Mouse (Mus musculus) CH12.LX (cell line): ENCODE data around the gene Frk. TPM values are rescaled to one million over a fixed set of nuclear protein-coding genes. Genes with fewer than 3 reads are reported as not detected.

ENCODE experiments used
- DNase-seq: peaks from one replicate; pipeline ENCODE4 v3.0.0-alpha.2; 2013; ENCODE audit errors: extremely low read depth
- H3K27ac ChIP-seq: 2 replicates; pipeline ENCODE4 v1.5.1; 2012; ENCODE audit warnings: low read depth, mild to moderate bottlenecking, control low read depth, moderate library complexity; ENCODE audit not compliant: insufficient read depth
- H3K27me3 ChIP-seq: replicated peaks from 2 replicates; pipeline ENCODE3; 2012; ENCODE audit warnings: inconsistent platforms
- H3K36me3 ChIP-seq, 2 experiments: replicated peaks in 1 of 2; 2 replicates each; pipeline versions ENCODE3 to v1.6.1; 2012; ENCODE audit warnings: inconsistent platforms in 1 of 2, low read length in 1 of 2, mild to moderate bottlenecking in 1 of 2, mixed read lengths in 1 of 2, moderate library complexity in 1 of 2; ENCODE audit not compliant: control insufficient read depth in 1 of 2, insufficient read depth in 1 of 2
- H3K4me1 ChIP-seq, 2 experiments: 2 replicates each; pipeline ENCODE4 v1.6.1; 2012; ENCODE audit warnings: inconsistent platforms in 1 of 2, moderate library complexity in 1 of 2; ENCODE audit not compliant: insufficient read depth in 2 of 2, control insufficient read depth in 1 of 2
- H3K4me2 ChIP-seq: 2 replicates; pipeline ENCODE4 v1.6.1; 2012; ENCODE audit warnings: low read depth, mild to moderate bottlenecking, control low read depth; ENCODE audit not compliant: poor library complexity, insufficient read depth, severe bottlenecking
- H3K4me3 ChIP-seq, 3 experiments: fragments of 150-350 bp in 1 of 3; sonication (generic) in 1 of 3; replicated peaks in 1 of 3; 2 replicates each; pipeline versions ENCODE3 to v1.5.1; 2011 to 2012; ENCODE audit warnings: low read depth in 2 of 3, low read length in 2 of 3, mild to moderate bottlenecking in 2 of 3, moderate library complexity in 2 of 3, control low read depth in 1 of 3, improper control_type of control experiment in 1 of 3, inconsistent platforms in 1 of 3, mixed read lengths in 1 of 3; ENCODE audit not compliant: poor library complexity in 1 of 3
- H3K79me2 ChIP-seq: replicated peaks from 2 replicates; pipeline ENCODE4 v1.6.1; 2012; ENCODE audit warnings: mild to moderate bottlenecking, moderate library complexity; ENCODE audit not compliant: control insufficient read depth, poor library complexity, insufficient read depth, severe bottlenecking; ENCODE audit errors: extremely low read depth
- H3K9ac ChIP-seq: 2 replicates; pipeline ENCODE4 v1.6.1; 2012; ENCODE audit warnings: low read depth, mild to moderate bottlenecking, control low read depth, moderate library complexity; ENCODE audit not compliant: insufficient read depth
- H3K9me3 ChIP-seq: replicated peaks from 2 replicates; pipeline ENCODE3; 2012; ENCODE audit warnings: low read length, inconsistent platforms, mixed read lengths
- BHLHE40 ChIP-seq: IDR thresholded peaks from 2 replicates; pipeline ENCODE4 v1.6.1; 2011; ENCODE audit warnings: mild to moderate bottlenecking, low read depth, low read length, improper control_type of control experiment
- CHD1 ChIP-seq: IDR thresholded peaks from 2 replicates; pipeline ENCODE4 v1.6.1; 2012; ENCODE audit warnings: low read depth, low read length, improper control_type of control experiment, inconsistent platforms
- CHD2 ChIP-seq: IDR thresholded peaks from 2 replicates; pipeline ENCODE4 v1.6.1; 2011; ENCODE audit warnings: low read length, improper control_type of control experiment
- CTCF ChIP-seq, 2 experiments: IDR thresholded peaks in 1 of 2; conservative IDR thresholded peaks in 1 of 2; 2 replicates each; pipeline ENCODE4 v1.5.1; 2011 to 2012; ENCODE audit warnings: low read depth in 2 of 2, low read length in 2 of 2, improper control_type of control experiment in 1 of 2, inconsistent platforms in 1 of 2, mild to moderate bottlenecking in 1 of 2, moderate library complexity in 1 of 2
- E2F4 ChIP-seq: IDR thresholded peaks from 2 replicates; pipeline ENCODE4 v1.6.1; 2011; ENCODE audit warnings: low read depth, low read length, improper control_type of control experiment; ENCODE audit not compliant: insufficient replicate concordance
- ELF1 ChIP-seq: IDR thresholded peaks from 2 replicates; pipeline ENCODE4 v1.6.1; 2014; ENCODE audit warnings: low read depth, mild to moderate bottlenecking, inconsistent platforms, low read length, improper control_type of control experiment
- EP300 ChIP-seq: IDR thresholded peaks from 2 replicates; pipeline ENCODE4 v1.6.1; 2011; ENCODE audit warnings: low read length, improper control_type of control experiment
- GABPA ChIP-seq: IDR thresholded peaks from 2 replicates; pipeline ENCODE4 v1.6.1; 2012; ENCODE audit warnings: low read depth, low read length, improper control_type of control experiment, inconsistent platforms; ENCODE audit not compliant: insufficient replicate concordance
- IRF4 ChIP-seq: IDR thresholded peaks from 2 replicates; pipeline ENCODE4 v1.6.1; 2014; ENCODE audit warnings: low read depth, mild to moderate bottlenecking, inconsistent platforms, low read length, improper control_type of control experiment
- JUN ChIP-seq: IDR thresholded peaks from 2 replicates; pipeline ENCODE4 v1.6.1; 2011; ENCODE audit warnings: low read depth, mild to moderate bottlenecking, low read length, improper control_type of control experiment, moderate library complexity; ENCODE audit not compliant: insufficient read depth
- JUND ChIP-seq: conservative IDR thresholded peaks from 2 replicates; pipeline ENCODE4 v1.6.1; 2011; ENCODE audit warnings: low read depth, low read length, improper control_type of control experiment
- KAT2A ChIP-seq: IDR thresholded peaks from 2 replicates; pipeline ENCODE4 v1.6.1; 2012; ENCODE audit warnings: low read length, improper control_type of control experiment, inconsistent platforms; ENCODE audit not compliant: insufficient replicate concordance
- MAFK ChIP-seq: IDR thresholded peaks from 2 replicates; pipeline ENCODE4 v1.6.1; 2011; ENCODE audit warnings: low read length, improper control_type of control experiment; ENCODE audit not compliant: insufficient replicate concordance
- MAX ChIP-seq: IDR thresholded peaks from 2 replicates; pipeline ENCODE4 v1.6.1; 2011; ENCODE audit warnings: low read length, improper control_type of control experiment
- MAZ ChIP-seq: IDR thresholded peaks from 2 replicates; pipeline ENCODE4 v1.6.1; 2012; ENCODE audit warnings: low read depth, mild to moderate bottlenecking, inconsistent platforms, low read length, improper control_type of control experiment, moderate library complexity
- MYC ChIP-seq: IDR thresholded peaks from 2 replicates; pipeline ENCODE4 v1.6.1; 2011; ENCODE audit warnings: low read depth, mild to moderate bottlenecking, improper control_type of control experiment, low read length
- NELFE ChIP-seq: IDR thresholded peaks from 2 replicates; pipeline ENCODE4 v1.6.1; 2011; ENCODE audit warnings: low read depth, low read length, improper control_type of control experiment
- NRF1 ChIP-seq: IDR thresholded peaks from 2 replicates; pipeline ENCODE4 v1.6.1; 2014; ENCODE audit warnings: low read depth, mild to moderate bottlenecking, inconsistent platforms, low read length, improper control_type of control experiment, moderate library complexity
- POLR2A ChIP-seq: IDR thresholded peaks from 2 replicates; pipeline ENCODE4 v1.6.1; 2011; ENCODE audit warnings: low read depth, mild to moderate bottlenecking, improper control_type of control experiment, low read length
- POLR2AphosphoS2 ChIP-seq: IDR thresholded peaks from 2 replicates; pipeline ENCODE4 v1.6.1; 2011; ENCODE audit warnings: low read depth, low read length, improper control_type of control experiment
- RAD21 ChIP-seq: IDR thresholded peaks from 2 replicates; pipeline ENCODE4 v1.6.1; 2011; ENCODE audit warnings: low read depth, mild to moderate bottlenecking, low read length, improper control_type of control experiment, moderate library complexity
- SIN3A ChIP-seq: IDR thresholded peaks from 2 replicates; pipeline ENCODE4 v1.6.1; 2012; ENCODE audit warnings: low read length, improper control_type of control experiment, inconsistent platforms
- SMC3 ChIP-seq: IDR thresholded peaks from 2 replicates; pipeline ENCODE4 v1.6.1; 2011; ENCODE audit warnings: low read depth, low read length, improper control_type of control experiment
- TCF12 ChIP-seq: IDR thresholded peaks from 2 replicates; pipeline ENCODE4 v1.6.1; 2014; ENCODE audit warnings: low read depth, mild to moderate bottlenecking, inconsistent platforms, low read length, improper control_type of control experiment
- USF1 ChIP-seq: IDR thresholded peaks from 2 replicates; pipeline ENCODE4 v1.6.1; 2014; ENCODE audit warnings: low read depth, mild to moderate bottlenecking, inconsistent platforms, low read length, improper control_type of control experiment
- USF2 ChIP-seq: conservative IDR thresholded peaks from 2 replicates; pipeline ENCODE4 v1.6.1; 2011; ENCODE audit warnings: low read depth, low read length, improper control_type of control experiment
- ZC3H11A ChIP-seq: IDR thresholded peaks from 2 replicates; pipeline ENCODE4 v1.6.1; 2012; ENCODE audit warnings: low read depth, mild to moderate bottlenecking, inconsistent platforms, low read length, improper control_type of control experiment
- ZKSCAN1 ChIP-seq: IDR thresholded peaks from 2 replicates; pipeline ENCODE4 v1.6.1; 2012; ENCODE audit warnings: low read depth, inconsistent platforms, low read length, improper control_type of control experiment, borderline replicate concordance
- ZMIZ1 ChIP-seq: IDR thresholded peaks from 2 replicates; pipeline ENCODE4 v1.6.1; 2012; ENCODE audit warnings: low read depth, mild to moderate bottlenecking, inconsistent platforms, low read length, improper control_type of control experiment
- ZNF384 ChIP-seq: IDR thresholded peaks from 2 replicates; pipeline ENCODE4 v1.6.1; 2012; ENCODE audit warnings: low read depth, low read length, improper control_type of control experiment, inconsistent platforms
- dilution Hi-C: fragments of 300-500 bp; cut with MboI; formaldehyde crosslinking; loops from 2 replicates; pipeline ENCODE4 v1.14.3; 2020; ENCODE audit warnings: low sequenced_read_pairs; ENCODE audit not compliant: extremely low pct_unique_long_range_greater_than_20kb, extremely low pct_ligation_motif_present
- in situ Hi-C: fragments of 300-500 bp; cut with MboI; formaldehyde crosslinking; loops from 3 replicates; pipeline ENCODE4 v1.14.3; 2019; ENCODE audit warnings: low sequenced_read_pairs, low pct_ligation_motif_present, low pct_unique_long_range_greater_than_20kb, mixed read lengths
- polyA plus RNA-seq: library from polyadenylated mRNA; unstranded; fragments of >175 nt; gene quantifications from 2 replicates; pipeline ENCODE4 v1.2.1, GENCODE M21; 2012; ENCODE audit warnings: low read depth; ENCODE audit not compliant: insufficient read length
- total RNA-seq, 2 experiments: library from RNA; depleted of rRNA; stranded (reverse); fragments of 300-350 nt in 1 of 2; fragments of >200 nt in 1 of 2; gene quantifications; 2 replicates each; pipeline ENCODE4 v1.2.3; 2012 to 2014

Frk gene
- total and polyA plus RNA-seq, 3 experiments: not detected

DNA sequence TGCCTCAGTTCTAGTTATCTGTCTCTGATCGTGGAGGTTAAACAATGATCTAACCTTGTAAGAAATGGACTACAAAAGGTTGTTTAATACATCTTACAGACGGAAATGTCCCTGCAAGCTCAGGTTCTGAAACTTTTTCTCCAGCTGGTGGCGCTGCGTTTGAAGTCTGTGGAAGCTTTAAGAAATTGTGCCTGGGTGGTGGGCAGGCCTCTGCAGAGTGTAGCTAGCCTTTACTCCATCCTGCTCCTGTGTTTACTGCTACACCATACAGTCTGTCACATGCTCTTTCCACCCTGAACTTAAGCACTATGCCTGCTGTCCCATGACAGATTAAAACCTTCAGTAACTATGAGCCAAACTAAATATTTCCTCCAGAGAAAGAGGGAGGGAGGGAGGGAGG is 1.9 kb downstream of the Frk start:
- dilution Hi-C loops (no loop called here), in situ Hi-C loops (no loop called here)
- H3K27me3 ChIP-seq: no peaks in the 10 kb centered on the region

DNA sequence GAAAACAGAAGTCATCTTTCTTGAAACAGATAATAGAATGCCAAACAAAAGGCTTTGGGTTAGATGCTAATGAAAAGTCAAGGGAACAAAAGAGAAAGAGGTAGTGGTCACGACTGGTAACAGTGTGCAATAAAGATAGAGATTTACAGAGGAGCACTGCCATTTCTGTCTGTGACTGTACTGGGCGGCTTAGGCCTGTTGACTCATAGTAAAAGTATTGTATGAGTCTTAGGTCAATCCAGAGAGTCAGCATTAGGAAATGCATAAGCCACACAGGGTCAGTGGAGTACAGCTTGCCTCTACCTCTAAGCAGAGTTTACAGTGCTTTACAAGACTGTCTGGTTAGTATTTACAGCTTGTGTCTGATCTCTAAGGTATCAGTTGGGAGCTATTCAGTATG is 24.6 kb downstream of the Frk start:
- Histone ChIP-seq H3K79me2 (no peaks in the 10 kb centered on the region), H3K36me3 (no peaks in the 10 kb centered on the region), H3K4me3 (no peak overlapping the region), H3K27ac (no peak overlapping the region), H3K4me1 (no peaks in the 10 kb centered on the region), H3K27me3 (no peaks in the 10 kb centered on the region), H3K4me2 (no peak overlapping the region), H3K9ac (no peak overlapping the region), H3K9me3 (no peaks in the 10 kb centered on the region)
- dilution Hi-C loops (no loop called here), in situ Hi-C loops (no loop called here)
- DNase-seq: peak; percentile 26
- no peak for TF ChIP-seq MYC
- no peak for TF ChIP-seq USF2
- no peak for TF ChIP-seq MAZ
- no peak for TF ChIP-seq NELFE
- no peak for TF ChIP-seq E2F4
- TF ChIP-seq NRF1: no peak
- no peak for TF ChIP-seq ZNF384
- peak; percentile 68; the same call in 1 of the 2 replicates for TF ChIP-seq JUND
- 0 out of 2 replicates have a peak, but pooled peaks have one; percentile 8 for TF ChIP-seq BHLHE40
- TF ChIP-seq POLR2A: no peak
- no peak for TF ChIP-seq ZC3H11A
- peak; percentile 67; the same call in 1 of the 2 replicates for TF ChIP-seq JUN
- TF ChIP-seq KAT2A: no peak
- TF ChIP-seq MAX: no peak
- no peak for TF ChIP-seq ZKSCAN1
- TF ChIP-seq TCF12: no peak
- peak; percentile 80 for TF ChIP-seq EP300
- no peak for TF ChIP-seq CHD2
- TF ChIP-seq MAFK: no peak
- TF ChIP-seq IRF4: peak; percentile 83
- no peak for TF ChIP-seq ELF1
- TF ChIP-seq, all 38 proteins: peak for 5

More for the DNA sequence above, 1.9 kb downstream of the Frk start:
- Histone ChIP-seq H3K9me3 (no peaks in the 10 kb centered on the region), H3K4me3 (no peak overlapping the region), H3K4me2 (no peak overlapping the region), H3K79me2 (no peaks in the 10 kb centered on the region), H3K27ac (no peak overlapping the region), H3K9ac (no peak overlapping the region), H3K36me3 (no peaks in the 10 kb centered on the region), H3K4me1 (no peaks in the 10 kb centered on the region)
- TF ChIP-seq MAFK (no peak), ZMIZ1 (no peak), JUND (no peak), USF1 (no peak), SMC3 (peak; percentile 16; the same call in 1 of the 2 replicates), RAD21 (peak; percentile 4), POLR2AphosphoS2 (no peak), NRF1 (no peak), POLR2A (no peak), ZKSCAN1 (no peak), ZC3H11A (no peak), SIN3A (no peak), MYC (no peak), E2F4 (no peak), CTCF (conservative IDR thresholded peaks at IDR 0.05 in 1 of 2, IDR thresholded peaks at IDR 0.05 in 1 of 2; ENCODE audit: low read depth in 2 of 2, low read length in 2 of 2) (peak in 1 of 2 experiments; percentile 48; a peak in 2 of 4 replicates), CHD1 (no peak), CHD2 (no peak), USF2 (no peak), GABPA (no peak), MAZ (no peak), ZNF384 (no peak)
- peak; percentile 4 for DNase-seq
